Mouse (Mus musculus) activated CD4-positive, CD25-positive, alpha-beta regulatory T cell, adult 4 months (primary cell): ENCODE results near the gene Itsn1. TPM values are rescaled to one million over a fixed set of nuclear protein-coding genes. Genes with fewer than 3 reads are reported as not detected.
A peak's percentile ranks its signal among the peaks of the same experiment; 100 is the strongest.

ENCODE experiments used
- ATAC-seq: one replicate; pipeline ENCODE4 v1.8.0; 2017
- polyA plus RNA-seq, 2 experiments: library from polyadenylated mRNA; unstranded; fragments of 100-300 nt; shearing (Covaris generic); gene quantifications; one replicate each; pipeline ENCODE4 v1.2.1; 2017

The Itsn1 gene
- 1 to 10 TPM; 3.2 to 5.6 TPM for polyA plus RNA-seq

- peak; percentile 83 for ATAC-seq
These were observed at the start of gene Itsn1 for GRCm38 (mm10) chr16:91729066-91729482. Gene Itsn1, plus strand, starts transcription at chr16:91729281.

- no peak for ATAC-seq
These were observed 48.4 kb upstream of the Itsn1 start for GRCm38 (mm10) chr16:91680656-91681055.

GRCm38 (mm10) chr16:91685526-91685925 is 43.6 kb upstream of the Itsn1 start:
- peak; percentile 88 for ATAC-seq

GRCm38 (mm10) chr16:91686369-91686768 is 42.7 kb upstream of the Itsn1 start:
- ATAC-seq = no peak

DNA sequence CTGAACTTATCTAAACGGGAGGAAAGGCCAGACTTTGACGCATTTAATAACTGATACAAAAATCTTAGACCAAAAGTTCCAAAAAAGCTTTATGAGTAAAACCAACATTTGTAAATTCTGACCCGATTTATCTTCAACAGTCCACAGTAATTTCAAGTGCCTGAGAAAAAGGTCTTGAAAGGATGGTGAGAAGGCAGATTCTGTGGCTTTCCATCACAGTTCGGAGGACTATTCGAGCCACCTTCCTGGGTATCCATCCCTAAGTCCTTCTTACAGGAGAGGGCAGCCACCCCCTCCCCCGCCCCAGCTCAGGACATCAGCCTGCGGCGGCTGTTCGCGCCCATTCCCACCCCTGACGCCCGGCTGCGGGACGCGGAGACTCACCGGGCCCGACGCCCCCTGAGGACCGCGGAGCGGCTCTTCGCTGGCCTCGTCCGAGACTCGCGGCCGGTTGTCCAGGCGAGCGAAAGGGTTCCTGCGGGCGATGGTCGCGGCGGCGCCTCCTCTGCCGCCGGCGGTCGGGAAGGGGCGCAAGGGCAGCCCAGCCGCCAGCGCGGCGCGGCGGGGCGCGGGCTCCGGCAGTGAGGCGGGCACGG is 41.0 kb upstream of the Itsn1 start:
- no peak for ATAC-seq

GRCm38 (mm10) chr16:91688619-91689334 is 40.3 kb upstream of the Itsn1 start, which contains the start of gene Donson:
Gene Donson, minus strand, starts transcription at chr16:91688770.
- peak; percentile 59 for ATAC-seq

- ATAC-seq = no peak
These were observed 39.3 kb upstream of the Itsn1 start for GRCm38 (mm10) chr16:91689791-91690190.

- peak; percentile 61 for ATAC-seq
These were observed 34.5 kb upstream of the Itsn1 start for GRCm38 (mm10) chr16:91694455-91695084.

GRCm38 (mm10) chr16:91695108-91695755 is 33.8 kb upstream of the Itsn1 start:
- ATAC-seq = peak; percentile 19

DNA sequence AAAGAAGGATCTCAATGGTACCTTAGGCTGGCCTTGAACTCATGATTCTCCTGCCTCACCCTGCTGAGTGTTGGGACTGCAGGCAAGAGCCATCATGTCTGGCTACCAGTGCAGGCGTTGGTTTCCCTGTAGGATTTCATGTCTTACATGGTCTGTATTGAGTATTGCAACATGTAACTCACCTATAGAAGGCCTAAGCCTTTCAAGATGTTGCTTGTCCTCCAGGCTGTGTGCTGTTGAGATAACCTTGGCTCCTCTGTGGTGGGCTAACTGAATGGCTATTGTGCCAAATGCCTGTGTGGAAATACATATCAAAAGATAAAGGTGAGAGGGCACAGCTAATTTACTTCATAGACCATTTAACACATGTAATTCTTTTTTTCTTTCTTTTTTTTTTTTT is 30.1 kb upstream of the Itsn1 start:
- no peak for ATAC-seq

DNA sequence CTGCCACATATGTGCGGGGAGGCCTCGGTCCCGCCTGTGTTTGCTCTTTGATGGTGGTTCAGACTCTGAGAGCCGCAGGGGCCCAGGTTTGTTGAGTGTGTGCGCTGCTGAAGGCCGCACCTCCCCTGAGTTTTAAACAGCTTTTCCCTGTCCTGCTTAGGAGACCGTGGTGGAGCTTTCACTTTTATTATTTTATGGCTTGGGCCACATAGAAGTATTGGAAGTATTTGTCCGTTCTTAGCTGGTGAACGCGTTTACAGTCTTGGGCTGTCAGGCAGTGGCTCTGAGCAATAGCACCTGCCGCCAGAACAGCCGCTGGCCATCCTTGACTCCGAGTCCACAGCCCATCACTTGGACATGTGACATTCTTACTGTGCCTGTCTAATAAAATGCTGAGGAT is 27.2 kb upstream of the Itsn1 start:
- ATAC-seq = no peak

- no peak for ATAC-seq
These were observed 26.3 kb upstream of the Itsn1 start for GRCm38 (mm10) chr16:91702771-91703188.

DNA sequence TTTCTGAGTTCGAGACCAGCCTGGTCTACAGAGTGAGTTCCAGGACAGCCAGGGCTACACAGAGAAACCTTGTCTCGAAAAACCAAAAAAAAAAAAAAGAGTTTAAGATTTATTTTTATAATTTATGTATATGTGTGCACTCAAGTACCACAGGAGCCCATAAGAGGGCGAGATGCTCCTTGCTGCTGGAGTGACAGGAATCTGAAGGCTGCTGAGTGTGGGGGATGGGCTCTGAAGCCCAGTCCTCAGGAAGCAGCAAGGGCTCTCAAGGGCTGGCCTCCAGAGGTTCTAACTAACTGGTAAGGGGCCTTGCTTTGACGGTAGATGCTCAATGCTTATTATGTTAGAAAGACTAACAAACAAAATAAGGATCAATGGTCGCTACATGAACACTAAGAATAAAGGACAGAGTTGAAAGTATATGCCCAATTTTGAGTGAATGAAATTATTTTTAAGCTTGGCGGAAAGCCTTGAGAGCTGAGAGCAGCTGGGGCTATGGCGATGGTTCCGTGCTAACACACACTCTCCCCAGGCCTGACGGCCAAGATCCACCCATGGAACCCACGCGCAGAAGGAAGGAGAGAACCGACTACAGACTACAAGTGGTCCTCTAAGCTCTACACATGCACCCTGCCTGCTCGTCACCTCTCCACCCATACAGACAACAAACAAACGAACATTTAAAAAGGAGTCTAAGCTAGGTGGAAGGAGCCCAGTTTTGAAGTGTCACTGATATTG is 24.3 kb upstream of the Itsn1 start:
- no peak for ATAC-seq

- no peak for ATAC-seq
These were observed 18.8 kb upstream of the Itsn1 start for GRCm38 (mm10) chr16:91710241-91710640.

- no peak for ATAC-seq
These were observed 12.1 kb upstream of the Itsn1 start for GRCm38 (mm10) chr16:91716927-91717349.

DNA sequence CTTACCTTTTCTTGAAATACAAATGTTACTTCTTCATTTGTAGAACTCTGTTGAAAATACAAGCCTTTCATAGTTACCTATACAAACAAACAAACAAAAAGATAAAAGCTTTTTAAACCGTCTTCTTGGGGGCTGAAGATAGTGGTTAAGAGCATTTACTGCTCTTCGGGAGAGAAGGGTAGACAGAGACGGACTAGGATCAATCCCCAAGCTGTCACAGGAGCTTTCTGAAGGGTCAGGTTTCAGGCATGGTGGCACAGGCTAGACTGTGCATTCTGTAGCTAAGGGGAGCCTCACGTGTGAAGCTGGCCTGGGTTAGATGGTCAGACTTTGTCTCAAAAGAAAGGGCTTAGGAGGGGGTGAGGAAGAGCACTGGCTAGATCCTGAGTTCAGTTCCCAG is 11.7 kb upstream of the Itsn1 start:
- ATAC-seq = no peak

DNA sequence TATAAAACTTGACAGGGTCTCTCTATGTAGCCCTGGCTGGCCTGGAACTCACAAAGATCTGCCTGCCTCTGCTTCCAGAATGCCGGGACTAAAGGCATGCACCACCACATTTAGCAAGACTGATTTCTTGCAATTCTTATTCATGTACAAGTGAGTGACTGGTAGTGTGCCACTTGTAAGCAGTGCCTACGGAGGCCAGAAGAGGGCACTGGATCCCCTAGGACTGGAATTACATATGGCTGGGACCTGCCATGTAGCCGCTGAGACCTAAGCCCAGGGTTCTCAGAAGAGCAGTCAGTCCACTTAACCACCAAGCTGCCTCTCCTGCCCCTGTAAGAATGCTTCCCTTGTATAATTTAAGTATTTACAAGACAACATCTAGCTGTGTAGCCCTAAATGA is 4.8 kb upstream of the Itsn1 start:
- ATAC-seq = no peak

DNA sequence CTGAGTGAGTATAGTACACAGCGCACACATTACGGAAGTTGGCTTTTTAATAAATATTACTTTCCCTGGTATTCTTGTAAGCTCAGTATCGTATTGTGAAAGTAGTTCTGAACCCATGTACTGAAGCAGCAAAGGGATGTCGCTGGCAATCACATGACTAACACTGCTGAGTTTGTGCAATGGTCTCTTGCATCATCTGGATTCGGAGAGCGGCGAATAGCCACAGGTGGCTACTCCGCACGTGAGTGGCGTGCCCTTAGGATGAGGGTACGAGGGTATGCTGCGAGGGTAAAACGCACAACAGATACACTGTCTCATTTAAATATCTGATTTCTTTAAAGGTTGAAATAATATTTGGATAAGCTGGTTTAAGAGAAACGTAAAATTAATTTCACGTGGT is 1.6 kb upstream of the Itsn1 start:
- no peak for ATAC-seq

DNA sequence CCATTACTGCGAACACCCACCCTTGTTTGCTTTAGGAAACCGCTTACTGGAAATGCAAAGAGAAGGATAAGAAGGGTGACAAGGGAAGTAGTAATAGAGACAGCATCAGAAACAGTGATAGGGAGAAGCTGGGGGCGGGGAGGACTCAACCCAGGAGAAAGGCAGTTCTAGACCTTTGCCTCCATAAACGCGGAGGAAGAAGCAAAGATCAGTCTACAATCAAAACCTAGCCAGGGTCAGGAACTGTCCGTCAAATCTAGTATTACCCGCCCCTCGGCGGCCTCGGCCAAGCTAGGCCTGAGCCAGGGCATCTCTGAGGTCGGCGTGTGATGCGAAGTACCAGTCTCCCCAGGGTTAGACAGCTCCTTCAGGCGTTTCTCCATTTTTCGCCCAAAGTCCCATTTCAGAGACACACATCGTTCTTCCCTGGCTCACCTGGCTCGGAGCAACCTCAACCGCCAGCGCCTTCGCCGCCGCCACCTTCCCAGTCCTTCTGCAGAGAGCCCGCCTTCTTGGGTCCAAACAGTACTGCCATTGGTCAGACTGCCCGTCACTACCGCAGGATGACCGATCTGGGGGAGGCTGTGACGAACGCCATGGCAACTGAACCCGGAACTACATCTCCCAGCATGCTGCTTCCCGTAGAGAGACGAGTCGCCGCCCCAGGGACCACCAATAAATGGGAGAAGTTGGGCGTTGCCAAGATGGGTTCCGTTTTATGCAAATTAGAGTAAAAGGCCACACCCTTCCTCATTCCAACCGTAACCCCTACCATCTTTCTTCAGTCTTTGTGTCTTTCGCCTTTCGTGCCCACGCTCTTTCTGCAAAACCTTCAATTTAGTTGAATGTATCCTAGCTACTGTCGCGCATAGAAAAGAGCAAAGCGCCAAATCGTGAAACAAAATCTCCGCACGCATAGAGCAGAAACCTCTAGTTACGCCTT is 687 bp upstream of the Itsn1 start, which contains the start of gene Cryzl1:
Gene Cryzl1 (minus strand): TSS at position 853 of the 943 bp plus-strand sequence.
- peak; percentile 84 for ATAC-seq

GRCm38 (mm10) chr16:91729821-91730441 is 850 bp downstream of the Itsn1 start:
- no peak for ATAC-seq

DNA sequence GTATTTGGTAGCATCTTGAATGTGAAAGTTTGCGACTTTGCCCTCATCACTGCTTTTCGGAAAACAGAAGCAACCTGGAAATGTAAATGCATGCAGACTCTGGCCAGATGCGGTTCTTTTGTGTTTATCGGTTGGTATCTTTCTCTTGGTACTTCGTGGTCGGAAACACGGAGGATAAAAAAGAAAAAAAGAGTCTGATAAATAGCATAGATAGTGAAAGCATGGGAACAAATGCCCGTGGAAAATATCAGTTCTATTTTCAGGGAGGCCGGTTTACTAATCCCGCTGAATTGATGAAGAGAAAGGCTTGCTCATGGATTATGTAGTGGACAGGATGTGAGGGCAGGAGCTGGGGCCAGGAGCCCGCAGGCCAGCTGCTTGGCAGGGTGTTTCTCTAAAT is 1.4 kb downstream of the Itsn1 start:
- ATAC-seq = no peak
